Mouse (Mus musculus): Measurements from ENCODE around the gene Rbl1.

GRCm38 (mm10) chr2:157132686-157133540 lies 71.4 kb downstream of the Rbl1 start:
- TF ChIP-seq POLR2A (IDR thresholded peaks at IDR 0.05; ENCODE audit: low read depth, low read length) = no peak
- TF ChIP-seq CTCF (conservative IDR thresholded peaks at IDR 0.05; ENCODE audit: insufficient read depth, insufficient read length, low read depth, low read length) = no peak

Data from kidney, adult 2 months (tissue).